Mouse (Mus musculus): ENCODE results near the gene Cdkl3. TPM values are rescaled to one million over a fixed set of nuclear protein-coding genes. Genes with fewer than 3 reads are reported as not detected.
A peak's percentile ranks its signal among the peaks of the same experiment; 100 is the strongest.

Cdkl3 gene
- polyA plus RNA-seq, 1 experiment from 2014 or later = 9.5 TPM

- WGBS = 83% methylated on average over 3 of the region's 3 CpGs
- Histone ChIP-seq H3K27me3 (ENCODE audit: low read depth, poor library complexity, severe bottlenecking) (no peaks in the 10 kb centered on the region), H3K4me3 (no peak overlapping the region), H3K4me1 (no peaks in the 10 kb centered on the region), H3K9me3 (replicated peaks) (no peaks in the 10 kb centered on the region), H3K27ac (replicated peaks) (no peak overlapping the region), H3K36me3 (0 out of 2 replicates have a peak, but pooled peaks cover 4% of the 10 kb centered on the region)
- DNase-seq (ENCODE audit: low spot score) = no peak
These were observed 31.9 kb downstream of the Cdkl3 start for GRCm38 (mm10) chr11:52035905-52036304.

DNA sequence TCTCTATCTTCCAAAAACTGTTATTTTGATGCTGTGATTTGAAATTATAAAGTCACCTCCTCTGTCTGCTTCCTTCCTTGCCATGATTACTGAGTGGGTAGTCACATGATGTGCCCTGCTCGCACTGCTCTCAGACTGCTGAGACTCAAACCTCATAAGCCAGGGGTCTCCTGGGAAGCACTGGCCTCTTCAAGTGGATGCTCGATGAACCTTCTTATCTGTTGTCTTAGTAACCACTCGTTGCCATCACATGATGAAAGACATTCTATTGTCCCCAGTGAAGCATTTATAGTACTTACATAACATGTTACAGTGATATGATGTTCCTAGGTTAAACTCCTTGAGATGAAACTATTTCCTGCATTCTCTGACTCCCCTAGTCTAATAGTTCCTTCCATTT, 33.6 kb downstream of the Cdkl3 start:
- Histone ChIP-seq H3K4me3 (no peak overlapping the region), H3K4me1 (no peaks in the 10 kb centered on the region), H3K27me3 (ENCODE audit: low read depth, poor library complexity, severe bottlenecking) (no peaks in the 10 kb centered on the region), H3K27ac (replicated peaks) (no peak overlapping the region), H3K9me3 (replicated peaks) (no peaks in the 10 kb centered on the region), H3K36me3 (no peaks in the 10 kb centered on the region)
- 61% methylated on average over 3 of the region's 3 CpGs for WGBS
- no peak for DNase-seq (ENCODE audit: low spot score)

DNA sequence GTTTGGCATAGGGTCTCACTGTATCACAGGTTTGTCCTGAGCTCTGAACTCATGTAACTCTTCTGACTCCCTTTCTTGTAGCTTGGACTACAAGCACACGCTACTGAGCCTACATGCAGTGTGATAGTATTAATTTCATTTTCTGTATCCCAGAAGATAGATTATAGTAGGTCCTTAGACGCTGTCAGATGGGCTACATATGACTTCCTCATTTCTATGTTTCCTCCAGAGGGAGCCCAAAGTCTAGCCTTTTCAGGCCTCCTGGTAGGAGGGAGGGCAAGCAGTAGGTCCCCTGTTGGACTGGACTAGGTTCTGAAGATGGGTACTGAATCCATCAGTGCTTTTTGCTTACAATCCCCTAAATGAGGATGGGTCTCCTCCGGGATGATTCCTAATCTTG, 39.2 kb downstream of the Cdkl3 start:
- no peaks in the 10 kb centered on the region for H3K4me1 ChIP-seq
- H3K9me3 ChIP-seq (replicated peaks) = no peaks in the 10 kb centered on the region
- no peaks in the 10 kb centered on the region for H3K36me3 ChIP-seq
- no peak for DNase-seq (ENCODE audit: low spot score)
- no peak overlapping the region for H3K27ac ChIP-seq (replicated peaks)
- H3K4me3 ChIP-seq = no peak overlapping the region
- WGBS = 89% methylated on average over 3 of the region's 3 CpGs
- H3K27me3 ChIP-seq (ENCODE audit: low read depth, poor library complexity, severe bottlenecking) = no peaks in the 10 kb centered on the region

DNA sequence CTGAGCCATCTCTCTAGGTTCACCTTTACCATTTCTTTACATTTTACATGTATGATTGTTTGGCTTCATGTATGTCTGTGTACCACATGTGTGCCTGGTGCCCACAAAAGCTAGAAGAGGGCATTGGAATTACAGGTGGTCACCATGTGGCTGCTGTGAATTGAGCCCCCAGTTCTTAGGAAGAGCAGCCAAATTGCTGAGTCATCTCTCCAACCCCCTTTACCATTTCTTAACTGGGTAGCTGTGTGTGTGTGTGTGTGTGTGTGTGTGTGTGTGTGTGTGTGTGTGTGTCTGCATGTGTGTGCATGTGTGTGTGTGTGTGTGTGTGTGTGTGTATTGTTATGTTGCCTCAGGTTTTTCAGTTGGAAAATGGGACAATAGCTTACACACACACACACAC, 40.1 kb downstream of the Cdkl3 start:
- H3K4me3 ChIP-seq = no peak overlapping the region

DNA sequence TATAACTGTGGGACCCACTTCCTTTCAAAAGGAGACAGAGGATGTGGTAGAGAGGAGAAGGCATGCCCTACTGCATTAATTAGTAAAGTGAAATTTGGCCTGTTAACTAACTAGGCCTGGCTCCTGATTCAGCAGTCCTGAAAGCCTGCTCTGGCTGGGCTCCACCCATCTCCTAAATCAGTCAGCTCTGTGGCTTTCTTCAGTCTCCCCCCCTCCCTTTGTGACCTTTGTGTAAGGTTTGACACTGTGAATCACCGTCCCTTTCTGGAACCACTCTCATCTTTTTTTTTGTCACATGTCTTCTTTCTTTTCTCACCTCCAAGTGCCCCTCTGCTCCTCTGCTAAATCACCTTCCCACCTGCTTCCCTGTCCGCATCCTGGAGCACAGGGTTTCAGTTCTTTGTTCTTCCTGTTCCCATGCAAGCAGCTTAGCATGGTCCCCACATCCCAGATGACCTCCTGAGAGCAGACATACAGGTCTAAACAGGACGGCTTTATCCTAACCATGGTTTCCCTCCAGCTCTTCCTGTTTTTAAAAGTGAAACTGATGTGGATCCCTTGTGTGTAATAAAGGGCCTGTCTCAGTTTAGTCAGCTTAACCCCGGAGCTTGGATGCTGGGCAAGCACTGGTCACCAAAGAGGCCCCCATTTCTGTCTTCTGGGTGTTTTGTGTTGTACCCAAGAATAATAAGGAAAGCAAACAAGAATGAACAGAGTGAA, 42.6 kb downstream of the Cdkl3 start:
- H3K4me1 ChIP-seq = no peaks in the 10 kb centered on the region
- 0 out of 2 replicates have a peak overlapping the region, but pooled peaks have one; percentile 38 for H3K27ac ChIP-seq (replicated peaks)
- 69% methylated on average over 4 of the region's 4 CpGs for WGBS
- H3K9me3 ChIP-seq (replicated peaks) = no peaks in the 10 kb centered on the region
- DNase-seq (ENCODE audit: low spot score) = no peak
- no peaks in the 10 kb centered on the region for H3K36me3 ChIP-seq
- no peaks in the 10 kb centered on the region for H3K27me3 ChIP-seq (ENCODE audit: low read depth, poor library complexity, severe bottlenecking)
- no peak overlapping the region for H3K4me3 ChIP-seq

More for the DNA sequence above, 40.1 kb downstream of the Cdkl3 start:
- H3K4me1 ChIP-seq = no peaks in the 10 kb centered on the region
- H3K27me3 ChIP-seq (ENCODE audit: low read depth, poor library complexity, severe bottlenecking) = no peaks in the 10 kb centered on the region
- no peak for DNase-seq (ENCODE audit: low spot score)
- no peaks in the 10 kb centered on the region for H3K9me3 ChIP-seq (replicated peaks)
- H3K36me3 ChIP-seq = no peaks in the 10 kb centered on the region
- H3K27ac ChIP-seq (replicated peaks) = no peak overlapping the region

- no peak for DNase-seq (ENCODE audit: low spot score)
- WGBS = 95% methylated on average over 6 of the region's 6 CpGs
- Histone ChIP-seq H3K4me1 (no peaks in the 10 kb centered on the region), H3K9me3 (replicated peaks) (no peaks in the 10 kb centered on the region), H3K27me3 (ENCODE audit: low read depth, poor library complexity, severe bottlenecking) (no peaks in the 10 kb centered on the region), H3K36me3 (no peaks in the 10 kb centered on the region), H3K27ac (replicated peaks) (no peak overlapping the region), H3K4me3 (no peak overlapping the region)
These were observed 49.4 kb downstream of the Cdkl3 start for GRCm38 (mm10) chr11:52053371-52053770.

- Histone ChIP-seq H3K27me3 (ENCODE audit: low read depth, poor library complexity, severe bottlenecking) (no peaks in the 10 kb centered on the region), H3K9me3 (replicated peaks) (no peaks in the 10 kb centered on the region), H3K27ac (replicated peaks) (no peak overlapping the region), H3K4me3 (no peak overlapping the region), H3K4me1 (no peaks in the 10 kb centered on the region), H3K36me3 (no peaks in the 10 kb centered on the region)
- WGBS = 83% methylated on average over 3 of the region's 3 CpGs
- no peak for DNase-seq (ENCODE audit: low spot score)
These were observed 50.7 kb downstream of the Cdkl3 start for GRCm38 (mm10) chr11:52054728-52055127.

DNA sequence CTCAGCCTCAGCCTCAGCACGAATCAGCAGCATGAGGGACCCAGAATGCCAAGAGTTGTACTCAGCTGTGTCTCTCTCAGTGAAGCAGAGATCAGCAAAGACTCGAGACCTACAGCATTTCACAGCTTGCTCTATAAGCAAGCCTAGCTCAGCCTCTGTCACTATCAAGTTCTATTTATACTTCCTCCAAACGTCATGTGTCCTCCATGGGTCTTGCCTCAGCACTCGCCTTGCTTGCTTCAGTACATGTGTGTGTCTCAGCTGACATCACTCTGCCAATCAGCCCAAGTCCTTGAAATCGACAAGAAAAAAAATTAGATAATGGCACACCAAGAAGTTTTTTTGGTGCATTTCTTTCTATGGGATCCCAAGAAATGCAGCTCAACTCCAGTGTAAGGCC, 52.2 kb downstream of the Cdkl3 start:
- Histone ChIP-seq H3K4me3 (no peak overlapping the region), H3K27ac (replicated peaks) (no peak overlapping the region), H3K9me3 (replicated peaks) (no peaks in the 10 kb centered on the region), H3K27me3 (ENCODE audit: low read depth, poor library complexity, severe bottlenecking) (no peaks in the 10 kb centered on the region), H3K36me3 (no peaks in the 10 kb centered on the region), H3K4me1 (no peaks in the 10 kb centered on the region)
- DNase-seq (ENCODE audit: low spot score) = no peak
- 91% methylated on average over 5 of the region's 5 CpGs for WGBS

GRCm38 (mm10) chr11:52059001-52059400, 55.0 kb downstream of the Cdkl3 start:
- no peak overlapping the region for H3K27ac ChIP-seq (replicated peaks)
- WGBS = 81% methylated on average over 5 of the region's 5 CpGs
- no peak for DNase-seq (ENCODE audit: low spot score)
- no peak overlapping the region for H3K4me3 ChIP-seq
- no peaks in the 10 kb centered on the region for H3K4me1 ChIP-seq
- H3K36me3 ChIP-seq = no peaks in the 10 kb centered on the region
- no peaks in the 10 kb centered on the region for H3K9me3 ChIP-seq (replicated peaks)
- H3K27me3 ChIP-seq (ENCODE audit: low read depth, poor library complexity, severe bottlenecking) = no peaks in the 10 kb centered on the region

GRCm38 (mm10) chr11:52060315-52060714, 56.3 kb downstream of the Cdkl3 start:
- no peak overlapping the region for H3K27ac ChIP-seq (replicated peaks)

GRCm38 (mm10) chr11:52062406-52062805, 58.4 kb downstream of the Cdkl3 start:
- Histone ChIP-seq H3K9me3 (replicated peaks) (no peaks in the 10 kb centered on the region), H3K4me1 (peaks cover 8% of the 10 kb centered on the region), H3K27ac (replicated peaks) (no peak overlapping the region), H3K36me3 (no peaks in the 10 kb centered on the region), H3K27me3 (ENCODE audit: low read depth, poor library complexity, severe bottlenecking) (no peaks in the 10 kb centered on the region), H3K4me3 (no peak overlapping the region)
- 95% methylated on average over 5 of the region's 5 CpGs for WGBS
- DNase-seq (ENCODE audit: low spot score) = no peak

More at GRCm38 (mm10) chr11:52060315-52060714, 56.3 kb downstream of the Cdkl3 start:
- Histone ChIP-seq H3K4me1 (no peaks in the 10 kb centered on the region), H3K36me3 (no peaks in the 10 kb centered on the region), H3K9me3 (replicated peaks) (no peaks in the 10 kb centered on the region), H3K4me3 (no peak overlapping the region), H3K27me3 (ENCODE audit: low read depth, poor library complexity, severe bottlenecking) (no peaks in the 10 kb centered on the region)
- 95% methylated on average over 4 of the region's 4 CpGs for WGBS
- no peak for DNase-seq (ENCODE audit: low spot score)

DNA sequence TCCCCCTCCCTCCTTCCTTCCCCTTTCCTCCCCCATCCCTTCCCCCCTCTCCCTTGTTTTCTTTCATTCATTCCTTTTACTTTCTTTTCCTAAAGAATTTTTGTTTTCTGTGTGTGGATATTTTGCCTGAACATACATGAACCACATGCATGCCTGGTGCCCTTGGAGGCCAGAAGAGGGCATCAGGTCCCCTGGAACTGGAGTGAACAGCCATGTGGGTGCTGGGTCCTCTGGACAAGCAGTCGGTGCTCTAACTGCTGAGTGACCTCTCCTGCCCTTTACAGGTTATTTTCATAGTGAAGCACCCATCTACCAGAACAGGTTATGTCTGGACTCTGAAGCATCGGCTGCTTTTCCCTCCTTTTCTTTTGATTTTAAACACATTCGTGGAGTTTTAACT, 60.4 kb downstream of the Cdkl3 start:
- H3K9me3 ChIP-seq (replicated peaks) = no peaks in the 10 kb centered on the region
- peaks cover 8% of the 10 kb centered on the region for H3K4me1 ChIP-seq
- no peak overlapping the region for H3K4me3 ChIP-seq
- WGBS = 58% methylated on average over 3 of the region's 3 CpGs
- no peaks in the 10 kb centered on the region for H3K36me3 ChIP-seq
- no peak overlapping the region for H3K27ac ChIP-seq (replicated peaks)
- DNase-seq (ENCODE audit: low spot score) = no peak
- no peaks in the 10 kb centered on the region for H3K27me3 ChIP-seq (ENCODE audit: low read depth, poor library complexity, severe bottlenecking)

DNA sequence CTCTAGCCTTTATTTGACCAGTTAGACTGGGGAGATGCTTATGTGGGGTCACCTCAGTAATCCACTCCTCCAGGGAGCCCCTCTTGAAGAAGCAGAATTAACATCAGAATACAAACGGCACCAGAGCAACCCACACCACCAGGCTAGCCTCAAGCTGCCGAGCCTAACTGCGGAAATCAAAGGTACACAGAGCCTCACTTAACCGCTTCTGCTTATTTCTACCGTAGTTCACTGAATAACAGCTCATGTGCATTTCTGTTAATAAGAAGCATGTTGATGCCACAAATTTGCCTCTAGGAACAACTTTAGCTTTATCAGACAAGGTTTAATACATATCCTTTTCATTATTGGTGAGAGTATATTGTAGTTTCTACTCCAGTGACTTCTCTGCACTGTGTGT, 61.8 kb downstream of the Cdkl3 start:
- Histone ChIP-seq H3K36me3 (no peaks in the 10 kb centered on the region), H3K27me3 (ENCODE audit: low read depth, poor library complexity, severe bottlenecking) (no peaks in the 10 kb centered on the region), H3K9me3 (replicated peaks) (no peaks in the 10 kb centered on the region), H3K27ac (replicated peaks) (0 out of 2 replicates have a peak overlapping the region, but pooled peaks have one; percentile 53), H3K4me3 (no peak overlapping the region), H3K4me1 (peaks cover 8% of the 10 kb centered on the region)
- 9% methylated on average over 5 of the region's 5 CpGs for WGBS
- no peak for DNase-seq (ENCODE audit: low spot score)

Data from midbrain, embryonic 10.5 days (tissue).